Mouse (Mus musculus) kidney, adult 8-10 months (tissue): ENCODE data around the gene Gprc5c.
A peak's percentile ranks its signal among the peaks of the same experiment; 100 is the strongest.
"Not testable (repeated sequence)": the region's sequence is repeated elsewhere in the genome, so short reads cannot be mapped to it uniquely, and the experiment has no call there.

ENCODE experiments used
- DNase-seq, 2 experiments: peaks; one replicate each; pipeline ENCODE4 v3.0.0; 2022

Gene Gprc5c

DNA sequence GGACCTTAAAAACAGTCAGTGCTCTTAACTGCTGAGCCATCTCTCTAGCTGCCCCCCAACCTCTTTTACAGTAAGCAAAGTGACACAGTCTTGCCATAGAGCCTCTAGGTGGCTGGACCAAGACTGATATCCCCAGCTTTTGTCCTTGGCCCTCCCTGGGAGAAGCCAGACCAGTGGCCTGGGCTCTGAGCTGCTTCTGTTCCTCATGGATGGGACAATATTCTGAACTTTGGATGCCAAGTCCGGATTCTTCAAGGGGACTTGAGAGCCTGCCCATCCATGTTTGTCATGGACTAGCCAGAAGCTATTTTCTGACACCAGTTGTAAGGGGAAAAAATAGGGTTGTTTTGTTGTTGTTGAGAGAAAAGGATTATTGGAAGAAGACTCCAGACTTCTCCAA, 18.8 kb downstream of the Gprc5c start:
- DNase-seq: no peak

- DNase-seq: no peak
Observed at GRCm38 (mm10) chr11:114871540-114871939, 20.6 kb downstream of the Gprc5c start.

GRCm38 (mm10) chr11:114873022-114873817, 22.3 kb downstream of the Gprc5c start:
- DNase-seq: no peak

DNA sequence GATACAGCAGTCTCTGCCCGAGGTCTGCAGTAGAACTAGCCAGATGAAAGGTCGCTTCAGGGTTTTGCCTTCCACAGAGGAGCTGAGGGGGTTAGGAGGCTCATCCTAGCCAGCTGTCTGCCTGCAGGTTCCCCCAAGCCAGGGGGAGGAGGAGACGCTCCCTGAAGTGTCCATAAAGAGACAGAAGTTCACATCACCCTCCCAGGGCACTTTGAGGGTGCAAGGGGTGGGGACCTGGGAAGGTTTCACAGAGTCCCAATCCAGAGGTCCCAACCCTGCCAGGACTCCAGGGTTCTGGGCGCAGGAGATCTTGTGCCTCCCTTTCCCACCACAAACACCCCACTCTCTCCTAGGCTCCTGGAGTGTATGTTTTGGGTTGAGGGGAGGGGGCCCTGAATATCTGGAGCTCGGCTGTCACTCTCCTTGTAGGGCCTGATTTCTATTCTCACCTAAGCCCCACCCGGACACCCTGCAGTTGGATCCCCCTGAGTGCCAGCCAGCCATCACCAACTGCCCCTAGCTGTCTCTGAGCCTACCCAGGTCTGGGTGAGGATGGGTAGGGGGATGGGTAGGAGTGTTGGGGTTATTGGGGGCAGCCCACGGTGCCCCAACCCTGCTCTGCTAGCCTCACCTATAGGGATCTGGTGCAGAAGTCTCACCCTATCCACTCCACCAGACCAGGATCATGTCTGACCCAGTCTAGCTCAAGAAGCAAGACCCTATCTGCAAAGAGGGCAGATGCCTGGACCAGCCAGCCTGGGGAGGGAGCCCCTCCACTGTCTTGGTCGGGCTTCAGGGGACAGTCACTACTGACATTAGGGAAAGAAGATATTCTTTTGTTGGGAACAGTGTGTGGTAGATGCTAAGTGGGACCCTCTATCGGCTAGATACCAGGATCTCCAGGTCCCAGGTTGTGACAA, 23.5 kb downstream of the Gprc5c start:
- DNase-seq: no peak

DNA sequence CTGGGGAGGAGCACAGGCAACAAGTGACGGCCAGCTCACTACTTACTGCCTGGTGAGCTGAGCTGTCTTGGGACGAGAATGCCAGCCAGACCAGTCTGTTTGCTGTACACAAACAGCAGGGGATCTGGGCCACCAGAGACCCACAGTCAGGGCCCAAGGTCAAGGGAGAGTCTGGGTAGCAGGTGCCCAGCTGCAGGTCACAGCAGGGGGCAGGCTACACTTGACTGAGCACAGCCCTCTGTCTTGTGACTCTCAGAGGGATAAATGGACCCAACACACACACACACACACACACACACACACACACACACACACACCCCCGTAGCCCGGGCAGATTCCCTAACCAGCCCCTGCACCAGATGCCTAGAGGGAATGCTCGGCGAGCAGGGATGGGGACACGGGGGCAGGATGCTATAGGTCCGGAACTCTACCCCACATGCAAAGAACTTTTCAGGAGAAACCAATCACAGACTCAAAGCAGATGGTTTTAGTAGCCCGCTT, 24.4 kb downstream of the Gprc5c start:
- DNase-seq: peak; percentile 87 to 92

GRCm38 (mm10) chr11:114876176-114876575, 25.2 kb downstream of the Gprc5c start:
- DNase-seq: peak; percentile 67 to 75

- no peak for DNase-seq
Observed at GRCm38 (mm10) chr11:114876621-114877020, 25.7 kb downstream of the Gprc5c start.

DNA sequence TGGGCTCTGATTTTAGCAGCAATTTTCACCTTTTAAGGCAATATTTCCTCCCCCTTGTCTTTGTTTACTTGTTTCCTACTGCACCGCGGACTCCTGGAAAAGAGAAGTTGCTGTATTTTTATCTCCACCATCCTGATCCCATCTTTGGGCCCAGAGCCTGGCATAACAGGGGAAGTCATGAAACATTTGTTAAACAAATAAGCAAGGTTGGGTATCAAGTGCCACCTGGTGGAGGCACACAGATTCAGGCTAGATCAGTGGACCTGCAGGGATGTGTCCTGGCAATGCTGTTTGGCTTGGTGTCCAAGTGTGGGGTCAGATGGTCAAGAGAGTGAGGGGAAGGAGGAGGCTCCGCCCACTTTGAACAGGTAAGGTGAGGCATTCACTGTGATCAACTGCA, 26.2 kb downstream of the Gprc5c start:
- peak; percentile 80 to 87 for DNase-seq

GRCm38 (mm10) chr11:114879666-114880065, 28.7 kb downstream of the Gprc5c start:
- no peak for DNase-seq

- DNase-seq: no peak
Observed at GRCm38 (mm10) chr11:114880185-114880584, 29.2 kb downstream of the Gprc5c start.

DNA sequence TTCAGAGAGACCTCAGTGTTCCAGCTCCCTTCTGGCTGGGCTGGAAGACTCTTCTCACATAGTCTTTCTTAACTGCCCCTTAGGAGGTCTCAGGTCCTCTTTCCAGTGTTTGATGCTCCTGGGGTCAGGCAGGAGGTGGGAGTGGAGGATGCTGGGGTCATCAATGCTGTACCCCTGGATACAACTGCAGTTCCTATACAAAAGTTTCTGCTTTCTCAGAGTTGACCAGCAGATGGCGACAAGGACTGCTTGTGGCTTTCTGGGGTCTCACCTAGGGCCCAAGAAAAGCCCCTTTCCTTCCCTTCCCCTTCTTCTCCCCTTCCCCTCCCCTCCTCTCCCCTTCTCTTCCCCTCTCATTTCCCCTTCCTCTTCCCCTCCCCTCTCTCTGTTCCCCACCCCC, 29.6 kb downstream of the Gprc5c start:
- DNase-seq: peak in 1 of 2 experiments; percentile 44

- no peak for DNase-seq
Observed at GRCm38 (mm10) chr11:114883251-114883789, 32.4 kb downstream of the Gprc5c start.

DNA sequence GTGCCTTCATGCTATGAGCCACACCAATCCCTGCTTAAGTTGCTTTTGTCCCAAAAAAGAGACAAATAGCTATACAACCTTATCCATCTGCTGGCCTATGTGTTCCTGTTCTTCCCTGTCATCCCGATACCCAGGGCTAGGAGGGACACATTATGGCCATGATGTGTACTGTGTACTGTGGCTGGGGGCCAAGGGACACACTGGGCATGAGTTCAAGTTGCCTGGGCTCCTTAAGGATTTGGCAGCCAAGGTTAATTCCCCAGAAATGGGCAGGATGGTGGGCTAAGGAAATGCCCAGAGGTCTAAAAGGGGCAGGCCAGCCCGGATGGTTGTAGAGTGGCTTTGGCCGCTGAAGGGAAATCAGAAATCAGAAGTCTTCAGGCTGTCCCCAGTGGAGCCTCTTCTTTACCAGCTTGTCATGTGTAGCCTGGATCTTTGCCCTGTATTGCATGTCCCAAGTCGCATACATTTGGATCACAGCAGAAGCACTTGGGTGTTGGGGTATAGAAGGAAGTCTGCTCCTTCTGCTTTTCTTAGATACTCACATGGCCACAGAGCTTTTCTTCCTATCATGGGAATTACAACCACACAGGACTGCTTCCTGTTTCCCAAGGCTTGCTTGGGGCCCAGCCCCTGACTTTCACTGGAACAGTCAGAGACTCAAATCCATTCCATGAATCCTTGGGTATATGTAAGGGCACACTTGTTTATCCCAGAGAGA, 33.6 kb downstream of the Gprc5c start:
- DNase-seq: peak; percentile 60 to 73

GRCm38 (mm10) chr11:114889991-114890518, 39.1 kb downstream of the Gprc5c start, which contains the start of gene Cd300a:
Gene Cd300a, plus strand, starts transcription at chr11:114890041.
- DNase-seq: no peak

- no peak for DNase-seq
Observed at GRCm38 (mm10) chr11:114890542-114890941, 39.6 kb downstream of the Gprc5c start.

- no peak for DNase-seq
Observed at GRCm38 (mm10) chr11:114896085-114896484, 45.1 kb downstream of the Gprc5c start.

GRCm38 (mm10) chr11:114898026-114898425, 47.1 kb downstream of the Gprc5c start:
- DNase-seq: peak in 1 of 2 experiments; percentile 20

DNA sequence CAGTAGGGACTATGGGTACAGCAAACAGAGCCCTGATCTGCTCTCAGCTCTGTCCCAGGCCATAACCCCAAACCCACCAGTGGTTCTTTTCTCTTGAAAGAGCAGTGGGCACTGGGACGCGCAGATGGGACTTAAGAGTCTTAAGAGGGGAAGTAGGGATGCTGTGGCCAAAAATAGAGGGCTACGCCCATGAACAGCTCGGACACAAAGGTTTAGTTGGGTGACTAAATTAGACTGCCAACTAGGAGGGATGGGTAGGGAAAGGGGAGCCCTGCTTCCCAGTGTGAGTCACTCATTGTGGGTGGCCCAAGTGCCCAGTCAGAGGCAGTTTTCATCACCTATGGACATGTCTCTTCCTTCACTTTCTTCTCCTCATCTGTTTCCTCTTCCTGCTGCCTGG, 52.3 kb downstream of the Gprc5c start:
- DNase-seq: no peak

DNA sequence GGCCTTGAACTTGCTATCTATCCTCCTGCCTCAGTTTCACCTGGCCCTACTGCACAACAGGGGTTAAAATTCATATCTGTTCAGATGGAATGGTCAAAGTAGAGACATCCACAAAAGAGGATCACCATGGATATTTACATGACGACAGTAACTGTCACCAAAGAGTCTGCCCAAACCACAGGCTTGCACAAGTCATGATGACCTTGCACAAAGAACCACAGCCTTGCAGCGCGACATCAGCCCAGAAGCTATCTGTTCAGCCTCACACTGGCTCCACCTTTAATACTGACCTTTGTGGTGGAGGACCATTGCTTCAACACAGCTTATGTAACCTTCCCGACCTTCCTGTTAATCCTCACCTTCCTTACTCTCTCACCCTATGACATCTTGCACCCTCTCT, 56.6 kb downstream of the Gprc5c start:
- no peak for DNase-seq

- DNase-seq: no peak
Observed at GRCm38 (mm10) chr11:114908086-114908485, 57.1 kb downstream of the Gprc5c start.

- not testable (repeated sequence) for DNase-seq
Observed at GRCm38 (mm10) chr11:114909538-114909937, 58.6 kb downstream of the Gprc5c start.

DNA sequence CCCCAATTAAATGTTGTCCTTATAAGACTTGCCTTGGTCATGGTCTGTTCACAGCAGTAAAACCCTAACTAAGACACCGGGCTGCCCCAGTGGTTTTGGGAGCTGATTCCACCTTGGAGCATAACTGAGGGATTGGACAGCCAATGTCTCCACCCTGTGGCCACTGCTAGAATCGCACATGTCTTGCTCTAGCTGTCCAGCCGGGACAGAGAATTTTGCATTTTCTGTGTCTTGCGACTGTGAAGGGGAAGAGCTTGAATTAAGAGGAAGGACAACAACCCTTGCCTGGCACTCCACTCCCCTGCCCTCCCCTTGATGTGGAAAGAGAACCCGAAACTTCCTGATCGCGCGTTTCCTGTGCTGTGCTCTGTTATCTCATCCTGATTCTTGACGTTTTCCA, 61.9 kb downstream of the Gprc5c start:
- DNase-seq: peak; percentile 45 to 79
